Mouse (Mus musculus) neural tube, embryonic 10.5 days (tissue): Measurements from ENCODE around the gene Sash1.
A peak's percentile ranks its signal among the peaks of the same experiment; 100 is the strongest.

Experiments
- DNase-seq: peaks from one replicate; pipeline ENCODE4 v3.0.0-alpha.2; 2017; ENCODE audit warnings: low spot score; ENCODE audit errors: extremely low spot score

Sash1 gene

DNA sequence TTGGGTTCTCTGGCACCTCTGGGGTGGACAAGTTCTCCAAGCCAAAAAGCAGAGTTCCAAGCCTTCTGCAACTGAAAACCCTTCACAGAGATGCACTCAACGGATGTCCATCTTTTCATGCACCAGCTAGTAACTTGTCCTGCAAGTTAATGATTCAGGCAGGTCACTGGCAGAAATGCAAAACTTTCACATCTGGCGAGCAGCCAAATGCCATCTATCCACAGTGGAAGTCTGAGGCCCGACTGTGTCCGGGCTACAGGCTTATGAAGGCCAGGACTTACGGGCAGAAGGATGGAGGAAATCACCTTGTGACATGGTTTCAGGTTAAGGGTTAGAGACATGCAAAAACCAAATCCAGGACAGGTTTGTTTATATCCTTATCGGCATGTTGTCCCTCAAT lies 88.0 kb downstream of the Sash1 start:
- DNase-seq = no peak

DNA sequence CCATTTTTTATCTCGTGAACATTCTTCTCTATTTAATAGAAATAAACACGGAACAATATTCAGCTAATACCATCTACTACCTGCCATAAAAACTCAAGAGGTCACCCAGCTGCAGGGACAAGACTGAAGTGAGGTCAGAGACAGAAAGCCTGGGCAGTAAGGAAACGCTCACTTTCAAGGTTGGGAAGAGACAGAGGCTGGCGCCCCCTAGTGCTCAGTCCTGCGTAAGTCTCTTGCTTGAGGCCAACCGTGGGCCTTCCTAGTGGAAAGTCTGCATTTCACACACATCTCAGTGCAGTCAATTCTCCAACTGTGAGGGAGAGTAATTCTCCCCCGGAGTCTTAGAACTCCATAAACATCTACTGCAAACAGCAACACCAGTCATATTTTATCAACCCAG lies 90.5 kb downstream of the Sash1 start:
- peak; percentile 76 for DNase-seq

DNA sequence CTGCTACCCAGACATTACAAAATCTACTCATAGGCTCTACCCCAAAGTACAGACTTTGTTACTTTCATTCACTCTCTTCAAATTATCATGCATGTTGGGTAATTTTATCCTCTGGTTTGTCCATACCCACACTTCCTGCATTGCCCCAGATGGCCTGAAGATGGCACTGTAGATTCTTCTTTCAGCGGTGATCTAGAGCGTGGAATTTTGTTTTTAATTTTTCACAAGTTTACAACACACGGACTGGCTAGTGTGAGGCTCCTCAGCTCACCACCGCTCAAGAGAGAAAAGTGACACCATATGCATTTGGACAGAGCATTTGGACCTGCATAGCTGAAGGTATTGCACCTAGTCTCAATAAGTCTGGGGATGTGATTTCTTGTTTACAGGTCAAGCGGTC lies 93.5 kb downstream of the Sash1 start:
- peak; percentile 57 for DNase-seq

DNA sequence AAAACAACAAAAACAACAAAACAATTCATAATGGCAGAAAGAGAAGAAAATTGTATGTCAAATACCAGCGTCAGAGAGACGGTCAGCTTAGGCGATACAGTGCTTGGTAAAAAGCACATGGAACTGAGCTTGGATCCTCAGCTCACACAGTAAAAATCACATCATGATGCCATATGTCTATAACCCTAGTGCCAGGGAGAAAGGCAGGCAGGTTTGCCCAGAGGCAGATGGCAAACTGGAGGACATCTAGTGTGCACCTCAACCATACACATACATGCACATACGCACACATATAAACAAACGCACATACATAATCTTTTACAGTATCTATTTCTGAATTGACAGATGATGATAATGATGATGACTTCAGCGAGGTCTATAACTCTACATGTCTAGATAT lies 96.8 kb downstream of the Sash1 start:
- DNase-seq = no peak

DNA sequence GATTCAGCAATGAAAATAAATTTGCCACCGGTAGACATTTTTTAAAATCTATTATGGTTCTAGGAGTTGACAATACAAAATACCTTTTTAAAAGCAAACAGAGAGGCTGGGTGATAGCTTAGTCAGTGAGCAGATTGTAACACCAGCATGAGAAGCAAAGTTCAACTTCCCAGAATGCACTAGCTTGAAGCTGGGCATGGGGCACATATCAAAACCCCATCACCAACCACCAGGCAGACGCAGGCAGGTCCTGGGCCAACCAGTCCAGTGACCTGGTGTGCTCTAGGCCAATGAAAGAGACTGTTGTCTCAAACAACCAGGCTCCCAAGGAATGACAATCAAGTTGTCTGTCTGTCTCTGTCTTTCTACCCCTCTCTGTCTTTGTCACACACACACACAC lies 98.6 kb downstream of the Sash1 start:
- no peak for DNase-seq

DNA sequence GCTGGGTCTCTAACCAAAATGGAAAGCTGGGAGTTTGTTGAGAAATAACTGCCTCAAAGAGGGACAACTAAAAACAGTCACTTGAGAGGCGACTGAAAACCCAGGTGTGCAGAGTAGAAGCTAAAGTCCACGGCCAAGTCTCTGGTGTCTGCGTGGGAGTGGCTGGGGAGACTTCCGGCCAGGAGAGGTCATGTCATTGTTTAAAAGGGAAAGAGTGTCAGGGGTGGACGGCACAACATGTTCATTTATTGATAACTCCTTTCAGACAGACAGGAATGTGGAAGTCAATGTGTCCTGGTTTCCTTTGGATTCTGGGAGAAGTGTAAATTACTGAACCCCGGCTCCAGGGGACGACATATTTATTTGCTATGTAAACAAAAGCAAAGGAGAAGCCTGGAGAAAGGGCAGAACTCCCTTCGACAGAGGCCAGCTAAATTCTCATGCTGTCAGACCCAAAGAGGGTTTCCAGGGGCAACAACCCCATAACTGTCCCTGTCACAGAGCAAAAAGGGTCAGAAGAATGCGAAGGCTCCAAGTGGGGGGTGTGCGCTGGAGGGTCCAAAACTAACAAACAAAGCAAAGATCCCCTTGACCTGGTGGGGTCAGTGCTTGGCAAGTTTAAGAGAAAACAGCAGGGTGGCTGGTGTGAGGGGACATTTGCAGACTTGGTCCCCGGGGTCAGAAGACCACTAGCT lies 100.3 kb downstream of the Sash1 start:
- no peak for DNase-seq

DNA sequence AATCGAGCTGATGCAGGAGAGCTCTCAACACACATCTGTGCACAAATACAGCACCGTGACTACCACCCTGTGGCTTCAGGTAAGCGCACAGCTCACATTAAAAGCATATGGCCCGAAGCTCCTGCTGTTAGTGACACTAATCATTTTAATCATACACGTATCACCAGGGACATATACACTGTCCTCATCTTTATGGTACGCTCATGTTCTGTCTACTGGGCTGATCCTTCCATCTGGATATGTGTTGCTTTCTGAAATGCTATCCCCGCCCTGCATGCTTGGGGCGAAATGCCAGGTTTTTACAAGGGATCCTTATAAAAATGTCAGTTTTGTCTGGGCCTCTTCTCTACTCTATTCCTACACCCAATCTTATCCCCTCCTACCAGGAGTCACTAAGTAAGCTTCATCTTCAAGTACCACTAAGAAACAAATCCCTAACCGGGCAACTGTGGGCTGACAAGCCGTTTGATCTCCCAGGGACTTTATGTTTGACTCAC lies 103.9 kb downstream of the Sash1 start:
- no peak for DNase-seq

DNA sequence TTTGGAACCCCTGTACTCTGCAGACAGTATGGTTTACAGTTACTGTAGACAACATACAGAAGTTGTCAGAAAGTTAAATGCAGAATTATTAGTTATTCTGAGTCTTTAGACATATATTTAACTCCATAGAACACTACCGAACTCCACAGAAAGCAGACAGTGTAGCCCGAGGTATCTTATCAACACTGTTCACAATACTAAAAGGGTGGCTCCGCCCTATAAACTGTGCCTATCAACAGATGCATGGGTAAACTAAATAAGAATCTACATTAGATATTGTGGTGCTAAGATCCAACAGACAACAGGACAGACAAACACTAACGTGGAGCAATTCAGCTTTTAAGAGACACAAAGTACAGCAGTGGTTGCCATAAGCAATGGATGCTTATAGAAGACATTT lies 106.0 kb downstream of the Sash1 start:
- DNase-seq = no peak

DNA sequence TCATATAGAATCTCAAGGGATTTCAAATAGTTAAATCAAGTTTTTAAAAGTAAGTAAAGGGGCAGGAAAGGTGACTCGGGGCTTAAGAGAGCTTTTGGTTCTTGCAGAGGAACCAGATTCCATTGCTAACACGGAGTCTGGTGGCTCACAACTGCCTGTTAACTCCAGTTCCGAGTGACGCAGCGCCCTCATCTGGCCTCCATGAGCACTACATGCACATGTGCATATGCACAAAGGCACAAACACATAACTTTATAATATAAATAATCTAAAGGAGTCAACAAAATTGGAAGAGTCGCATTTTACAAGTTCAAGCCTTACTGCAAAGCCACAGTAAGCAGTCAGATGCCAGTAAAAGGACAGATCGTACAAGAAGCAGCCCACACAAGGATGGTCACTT lies 107.0 kb downstream of the Sash1 start:
- no peak for DNase-seq

DNA sequence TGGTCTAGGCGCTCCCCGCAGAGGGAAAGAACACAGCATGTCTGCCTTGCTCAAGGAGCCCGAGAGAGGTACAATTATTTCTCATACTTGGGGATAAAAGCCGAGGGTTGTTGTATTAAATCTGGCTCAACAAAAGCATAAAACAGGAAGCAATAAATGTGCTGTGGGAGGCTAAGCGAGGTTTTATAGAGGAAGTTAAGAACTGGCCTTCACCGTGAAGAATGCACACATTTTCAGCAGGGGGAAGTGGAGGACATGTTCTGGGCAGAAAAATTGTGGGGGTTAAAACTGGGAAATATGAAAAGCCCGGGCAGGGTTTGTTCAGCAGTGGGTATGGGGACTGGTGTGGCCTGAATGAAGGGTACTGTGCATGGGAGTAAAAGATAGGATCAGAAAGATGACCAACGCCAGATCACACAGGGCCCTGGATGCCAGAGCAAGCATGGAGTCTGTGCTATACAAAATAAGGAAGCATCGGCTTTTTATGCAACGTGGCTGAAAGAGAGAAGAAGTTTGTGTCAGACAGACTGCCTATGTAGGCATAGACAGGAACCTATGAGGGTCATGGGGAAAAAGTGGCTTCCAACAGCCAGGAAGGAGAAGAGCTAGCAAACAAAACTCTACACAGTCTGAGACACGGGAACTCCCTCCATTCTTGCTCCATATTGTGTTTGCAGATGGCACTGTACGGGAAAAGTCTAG lies 108.2 kb downstream of the Sash1 start:
- DNase-seq = no peak

DNA sequence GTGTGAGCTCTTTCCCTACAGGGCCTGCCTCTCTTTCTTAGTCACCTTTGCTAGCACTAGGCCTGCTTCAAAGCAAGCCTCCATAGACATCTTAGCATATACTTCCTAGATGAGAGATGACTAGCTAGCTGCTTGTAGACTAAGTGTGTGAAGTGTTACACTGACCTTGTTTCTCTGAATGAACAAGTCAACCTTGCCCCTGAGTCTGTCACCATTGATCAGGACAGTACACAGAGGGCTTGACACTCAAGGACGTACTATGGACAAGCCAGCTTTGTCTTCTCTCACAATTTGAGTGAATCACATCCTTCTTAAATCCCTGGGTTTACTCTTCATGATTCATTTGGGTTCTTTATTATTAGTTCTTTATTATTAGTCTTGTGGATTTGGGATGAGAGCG lies 109.1 kb downstream of the Sash1 start:
- no peak for DNase-seq

DNA sequence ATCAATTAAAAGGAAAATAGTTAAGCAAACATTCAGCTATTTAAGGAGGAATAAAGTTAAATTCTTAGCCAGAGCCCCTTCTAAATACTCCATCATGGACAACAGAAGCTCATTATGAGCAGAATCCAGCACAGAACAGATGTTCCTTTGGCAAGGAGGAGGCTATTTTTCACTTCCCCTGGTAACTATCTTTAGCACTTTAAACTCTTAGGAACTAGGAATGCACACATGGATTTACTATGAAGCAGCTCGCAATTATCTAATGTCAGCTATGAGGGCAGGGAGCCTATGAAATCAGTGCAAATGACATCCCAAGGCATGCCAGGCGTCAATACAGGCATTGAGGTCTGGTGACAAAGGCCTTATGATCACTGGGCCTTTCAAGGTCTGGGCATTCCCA lies 110.1 kb downstream of the Sash1 start:
- no peak for DNase-seq

DNA sequence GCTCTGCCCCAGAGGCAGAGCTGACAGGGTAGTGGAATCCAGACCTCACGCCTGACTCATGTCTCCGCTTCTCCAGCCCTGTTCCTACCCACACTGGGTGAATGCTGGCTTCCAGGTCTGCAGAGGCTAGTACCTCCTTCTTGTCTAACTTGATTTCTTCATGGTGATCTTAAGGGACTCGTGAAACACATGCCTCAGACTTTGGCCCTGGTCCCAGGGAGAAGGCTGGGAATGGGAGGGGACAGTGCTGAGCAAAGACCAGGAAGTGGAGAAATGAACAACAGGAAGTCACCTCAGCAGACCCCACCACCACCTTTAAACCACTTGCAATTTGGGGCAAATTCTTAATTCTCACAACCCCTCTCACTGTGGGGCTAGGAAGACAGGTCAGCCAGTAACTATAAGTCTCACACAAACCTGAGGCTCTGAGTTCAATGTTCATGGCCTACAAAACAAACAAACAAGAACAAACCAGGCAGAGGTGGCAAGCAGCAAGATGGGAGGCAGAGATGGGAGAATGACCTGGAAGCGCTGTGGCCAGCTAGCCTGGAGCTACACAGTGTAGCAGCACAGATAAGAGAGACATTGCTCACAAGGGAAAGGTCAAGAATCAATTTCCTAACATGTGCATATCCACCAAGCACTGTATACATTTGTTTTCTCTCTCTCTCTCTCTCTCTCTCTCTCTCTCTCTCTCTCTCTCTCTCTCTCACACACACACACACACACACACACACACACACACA lies 113.2 kb downstream of the Sash1 start:
- no peak for DNase-seq

DNA sequence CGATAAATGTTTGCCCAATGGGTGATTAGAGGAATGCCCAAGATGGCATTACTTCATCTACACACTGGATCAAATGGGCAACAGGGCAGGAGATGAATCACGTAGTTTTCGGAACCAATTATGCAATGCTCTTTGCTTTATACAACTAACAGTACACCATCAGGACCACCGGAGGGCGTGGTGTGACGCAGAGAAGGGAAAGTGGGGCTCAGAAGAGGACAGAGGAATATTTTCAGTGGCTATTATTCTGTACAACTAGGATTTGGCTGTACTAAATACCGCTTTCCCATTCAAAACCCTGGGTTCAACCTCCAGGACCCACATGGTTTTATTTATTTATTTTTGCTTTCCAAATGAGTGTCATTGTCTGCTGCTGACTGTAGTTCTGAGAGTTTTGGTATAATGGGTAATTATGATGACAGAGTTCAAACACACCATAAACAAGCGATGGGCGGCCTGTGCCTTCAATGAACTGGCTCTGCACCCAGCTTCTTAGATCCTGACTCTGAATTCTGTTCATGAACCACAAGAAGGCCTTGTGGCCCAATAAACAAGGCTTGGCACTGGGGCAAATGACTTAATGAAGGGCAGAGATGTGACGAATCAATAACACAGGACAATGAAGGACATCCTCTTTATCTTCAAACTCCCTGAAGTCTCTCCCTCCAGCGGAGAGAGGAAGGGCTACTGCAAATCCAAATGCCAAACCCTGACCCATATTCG lies 114.8 kb downstream of the Sash1 start:
- DNase-seq = no peak

DNA sequence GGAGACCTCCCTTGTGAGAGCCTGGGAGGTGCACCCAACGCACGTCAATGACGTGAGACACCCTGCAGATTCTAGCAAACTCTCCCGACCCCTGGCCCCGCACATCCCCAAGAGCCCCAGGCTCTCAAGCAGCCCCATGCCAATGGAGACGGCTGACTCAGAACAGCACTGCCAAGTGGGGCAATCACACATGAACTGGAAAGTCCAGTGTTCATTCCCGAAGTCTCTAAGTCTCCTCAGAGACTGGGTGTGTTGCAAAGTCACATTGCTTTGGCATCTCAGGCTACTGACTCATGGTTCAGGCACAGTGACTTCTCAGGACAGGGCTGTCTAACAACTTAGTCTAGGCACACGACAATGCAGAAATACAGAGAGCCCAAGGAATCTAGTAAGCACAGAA lies 117.2 kb downstream of the Sash1 start:
- DNase-seq = no peak

DNA sequence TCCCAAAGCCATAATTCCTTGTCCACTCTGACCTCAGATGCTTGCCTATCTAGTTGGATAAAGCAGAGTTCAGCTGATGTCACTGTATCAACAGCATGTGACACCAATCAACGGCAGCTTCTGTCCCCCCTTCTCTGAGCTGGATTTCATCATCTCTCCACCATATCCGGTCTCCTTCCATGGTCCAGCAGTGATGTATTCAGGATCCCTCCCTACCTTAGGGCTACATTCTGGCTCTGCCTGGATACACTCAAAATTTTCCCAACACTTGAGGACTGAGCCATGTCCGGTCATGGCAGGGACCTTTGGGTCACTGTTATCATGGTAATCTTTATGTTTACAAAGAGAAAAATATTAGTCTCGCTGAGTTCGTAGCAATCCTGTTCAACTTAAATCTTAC lies 118.5 kb downstream of the Sash1 start:
- DNase-seq = no peak

DNA sequence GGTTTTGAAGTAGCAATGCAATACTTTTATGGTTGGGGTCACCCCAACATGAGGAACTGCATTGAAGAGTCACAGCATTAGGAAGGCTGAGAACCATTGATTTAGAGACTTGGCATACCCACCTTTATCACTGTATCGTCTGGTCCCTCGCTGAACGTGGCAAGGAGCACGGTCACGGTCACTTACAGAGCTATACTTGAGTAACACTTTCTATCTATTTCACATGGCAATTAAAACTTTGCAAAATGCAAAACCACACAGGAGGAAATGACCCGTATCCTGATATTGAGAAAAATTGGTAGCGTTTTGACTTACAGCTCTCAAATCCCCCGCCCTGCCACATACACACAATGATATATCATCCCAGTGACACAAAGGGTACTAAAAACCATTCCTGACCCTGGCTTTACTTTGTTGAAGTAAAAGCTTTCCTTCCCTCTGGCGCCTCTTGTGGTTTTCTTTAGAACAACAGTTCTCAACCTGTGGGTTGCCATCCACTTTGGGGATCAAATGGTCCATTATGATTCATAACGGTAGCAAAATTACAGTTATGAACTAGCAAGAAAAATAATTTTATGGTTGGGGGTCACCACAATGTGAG lies 119.8 kb downstream of the Sash1 start:
- DNase-seq = no peak

DNA sequence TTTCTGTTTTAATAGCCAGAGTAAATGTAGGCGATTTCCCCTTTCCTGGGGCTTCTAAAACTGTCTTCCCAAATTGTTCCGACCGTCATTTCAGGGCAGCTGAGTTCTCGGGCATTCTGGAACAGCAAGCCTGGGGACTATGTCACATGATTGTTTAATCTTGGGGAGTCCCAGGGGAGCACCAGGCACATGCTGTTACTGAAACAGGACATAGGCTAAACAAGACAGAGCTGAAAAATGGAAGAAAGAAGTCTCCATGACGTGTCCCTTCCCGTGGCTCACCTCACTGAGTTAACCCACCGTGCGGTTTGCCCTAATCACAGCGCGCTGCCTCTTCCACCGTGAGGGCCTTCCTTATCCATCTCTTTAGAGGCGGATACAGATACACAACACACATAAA lies 123.1 kb downstream of the Sash1 start:
- peak; percentile 44 for DNase-seq

DNA sequence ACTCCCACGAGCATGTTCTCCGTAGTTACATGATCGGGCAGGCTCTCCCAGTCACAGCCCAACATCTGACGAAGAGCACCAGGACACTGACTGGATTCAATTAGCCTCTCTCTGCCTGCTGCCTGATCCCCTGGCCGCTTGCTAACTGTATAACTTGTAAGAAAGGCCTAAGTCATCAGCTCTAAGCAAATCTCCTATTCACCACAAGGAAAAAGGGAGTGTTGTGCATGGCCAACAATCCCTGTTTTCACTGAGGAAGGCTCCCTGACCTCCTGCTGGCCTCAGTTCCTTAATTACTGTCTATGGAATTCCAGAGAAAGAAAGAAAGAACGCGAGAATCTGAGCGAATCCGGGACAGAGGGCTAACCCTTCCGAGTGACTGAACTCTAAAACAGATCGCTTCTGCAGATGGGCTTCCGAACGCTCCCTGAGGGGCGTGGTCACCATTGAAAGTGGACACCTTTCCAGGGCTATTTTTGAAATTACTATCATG lies 123.6 kb downstream of the Sash1 start:
- DNase-seq = peak; percentile 74

DNA sequence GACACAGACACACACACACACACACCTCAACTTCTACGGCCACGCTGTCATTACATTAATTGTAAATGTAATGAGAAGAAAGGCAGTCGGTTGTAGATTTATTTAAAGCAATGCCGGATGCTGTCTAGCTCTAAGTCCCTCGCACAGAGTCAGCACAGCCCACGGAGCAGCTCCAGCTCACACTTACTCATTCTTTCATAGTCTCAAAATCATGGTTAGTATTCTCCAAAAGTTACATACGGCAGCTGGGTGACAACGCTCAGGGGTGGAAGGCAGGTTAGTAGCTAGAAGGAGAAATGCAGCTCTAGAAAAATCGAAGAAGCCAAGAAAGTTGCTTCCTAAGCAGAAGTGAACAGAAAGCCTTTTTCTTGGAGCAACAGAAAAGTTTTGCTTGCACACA lies 124.2 kb downstream of the Sash1 start:
- no peak for DNase-seq

DNA sequence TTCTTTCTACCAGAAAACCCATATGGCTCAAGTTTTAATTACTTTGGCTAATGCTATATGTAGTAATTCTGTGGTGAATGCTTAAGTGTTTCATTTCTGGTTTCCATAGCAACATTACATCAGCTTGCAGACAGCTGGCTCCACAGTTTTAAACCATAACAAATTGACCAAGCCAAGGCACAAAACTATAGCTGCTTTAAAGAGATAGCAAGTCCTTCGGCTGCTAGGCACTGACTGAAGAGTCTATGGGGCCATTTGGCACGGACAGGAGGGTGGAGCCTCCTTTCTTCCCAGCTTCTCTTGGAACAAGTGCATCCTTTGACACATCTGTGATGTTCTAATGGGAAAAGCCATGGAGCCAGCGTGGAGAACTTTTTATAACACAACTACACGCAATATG lies 125.3 kb downstream of the Sash1 start:
- DNase-seq = no peak
